8 mouse cellular contexts compared by ENCODE assay signal in genomic region chr8:72746061-72746460, GRCm38 (mm10). TPM values are rescaled to one million over a fixed set of nuclear protein-coding genes. Genes with fewer than 3 reads are reported as not detected.
DNase-seq lines count a peak whose midpoint lies in the region; ATAC-seq and TF ChIP-seq lines count a peak whose summit lies in the region.

No protein-coding gene starts in this region.

- peaks cover 94% of the 10 kb centered on the region for H3K36me3 ChIP-seq in heart, postnatal 0 days (replicated peaks; ENCODE audit: control insufficient read depth, insufficient read depth, low read length)
- peaks cover 65% of the 10 kb centered on the region for H3K36me3 ChIP-seq in small intestine, adult 2 months (ENCODE audit: control insufficient read depth, insufficient read depth, low read length)

- intact Hi-C loops in heart, postnatal 25 days (cut with DNase I) = loop anchor here (5.0 kb wide), 1 partner anchor 64 kb away; no protein-coding TSS in a partner anchor

- H3K9ac ChIP-seq in heart, postnatal 0 days (replicated peaks; ENCODE audit: low read depth, low read length) = no peak overlapping the region

- no peaks in the 10 kb centered on the region for H3K4me1 ChIP-seq in heart, postnatal 0 days (ENCODE audit: control insufficient read depth, insufficient read depth)
- H3K4me1 ChIP-seq in small intestine, adult 2 months (ENCODE audit: control insufficient read depth, insufficient read depth, insufficient read length, low read length) = no peaks in the 10 kb centered on the region

- 48% methylated on average over 5 of the region's 5 CpGs for WGBS in heart, postnatal 0 days
- WGBS in small intestine, adult 2 months = 33% methylated on average over 5 of the region's 5 CpGs

- no peak overlapping the region for H3K4me2 ChIP-seq in heart, postnatal 0 days (ENCODE audit: low read depth, low read length)

- peak; percentile 34; the same call in 1 of the 2 replicates for ATAC-seq in heart, postnatal 0 days (ENCODE audit: insufficient read depth, low read depth)
- peak; percentile 53; the same call in 1 of the 2 replicates for ATAC-seq in megakaryocyte, adult 5-6 weeks (ENCODE audit: poor library complexity, severe bottlenecking)

- DNase-seq in heart, adult 11 months = peak; percentile 86
- no peak for DNase-seq in heart, postnatal 25 days (ENCODE audit: low spot score)
- DNase-seq in NIH3T3 (ENCODE audit: low read depth) = peak; percentile 62
- peak; percentile 54 to 70 for DNase-seq in cerebellum, postnatal 25 days
- DNase-seq in heart, postnatal 0 days (ENCODE audit: low spot score) = peak; percentile 45
- peak; percentile 51 for DNase-seq in layer of hippocampus, adult 9-11 months

- no peaks in the 10 kb centered on the region for H3K27me3 ChIP-seq in heart, postnatal 0 days (ENCODE audit: control insufficient read depth, insufficient read depth, low read length)
- H3K27me3 ChIP-seq in small intestine, adult 2 months (ENCODE audit: control insufficient read depth, insufficient read depth, low read length) = no peaks in the 10 kb centered on the region

- peak; percentile 75 for TF ChIP-seq CTCF in heart, postnatal 0 days (IDR thresholded peaks at IDR 0.05; ENCODE audit: low read depth)
- peak; percentile 61; the same call in 1 of the 2 replicates for TF ChIP-seq CTCF in small intestine, adult 2 months (IDR thresholded peaks at IDR 0.05; ENCODE audit: extremely low read depth, insufficient read length, insufficient replicate concordance, low read depth, low read length)

- no peaks in the 10 kb centered on the region for H3K9me3 ChIP-seq in heart, postnatal 0 days (replicated peaks; ENCODE audit: control insufficient read depth, low read length)

- TF ChIP-seq POLR2A in small intestine, adult 2 months (IDR thresholded peaks at IDR 0.05; ENCODE audit: low read depth, low read length) = no peak

- no peak overlapping the region for H3K27ac ChIP-seq in heart, postnatal 0 days (ENCODE audit: low read depth)
- no peak overlapping the region for H3K27ac ChIP-seq in small intestine, adult 2 months (ENCODE audit: insufficient read depth, low read depth, low read length)

- H3K4me3 ChIP-seq in heart, postnatal 0 days (ENCODE audit: low read depth, low read length) = no peak overlapping the region
- no peak overlapping the region for H3K4me3 ChIP-seq in small intestine, adult 2 months (ENCODE audit: low read depth, low read length)

- no peak for TF ChIP-seq EP300 in heart, postnatal 0 days (IDR thresholded peaks at IDR 0.05; ENCODE audit: low read depth)

RNA-seq across cellular contexts. Expression of gene F2rl3, which starts 15.6 kb away (rescaled TPM):
- 1 to 10 TPM; 1.3 to 1.9 TPM for total RNA-seq in heart, postnatal 25 days (2021)
- 0.46 and 1.1 TPM in 2 replicates for total RNA-seq in heart, postnatal 0 days (2014; rRNA removed; ENCODE audit: low replicate concordance)
- polyA plus RNA-seq in heart, postnatal 0 days (2015; fragmentation: Nextera tagmentation; extraction: Ambion mirVana) = 1.5 and 1.8 TPM in 2 replicates
- total RNA-seq in megakaryocyte, adult 5-6 weeks (2015) = 0.11 and 0.32 TPM in 2 replicates
- 0.07 and 0.08 TPM in 2 replicates for total RNA-seq in megakaryocyte, adult 5-6 weeks (2017)
- 6.3 and 10.6 TPM in 2 replicates for polyA plus RNA-seq in small intestine, adult 2 months (2012; rRNA removed)

RNA-seq across cellular contexts. Expression of gene Sin3b, which starts 23.0 kb away (rescaled TPM):
- 10 to 100 TPM; 77.1 to 78.3 TPM for total RNA-seq in heart, postnatal 25 days (2021)
- 195 and 231 TPM in 2 replicates for total RNA-seq in heart, postnatal 0 days (2014; rRNA removed; ENCODE audit: low replicate concordance)
- polyA plus RNA-seq in heart, postnatal 0 days (2015; fragmentation: Nextera tagmentation; extraction: Ambion mirVana) = 190 and 203 TPM in 2 replicates
- 93.7 and 101 TPM in 2 replicates for total RNA-seq in megakaryocyte, adult 5-6 weeks (2015)
- total RNA-seq in megakaryocyte, adult 5-6 weeks (2017) = 84.6 and 102 TPM in 2 replicates
- 62.4 and 114 TPM in 2 replicates for polyA plus RNA-seq in small intestine, adult 2 months (2012; rRNA removed)
